Comparison of ENCODE assay signal across 18 mouse cellular contexts in genomic region chr12:98481048-98481447, GRCm38 (mm10).
DNase-seq lines count a peak whose midpoint lies in the region; ATAC-seq lines count a peak whose summit lies in the region.
"Had no signal": no experiment of that assay in that cellular context is flagged by ENCODE, and none has a peak within 500 bp of the region (broad histone marks: within the 10 kb centered on the region; RNA-seq: fewer than 3 reads in every experiment).

No protein-coding gene starts in this region.

- no peaks in the 10 kb centered on the region for H3K27me3 ChIP-seq in hindbrain, embryonic 14.5 days (ENCODE audit: control insufficient read depth, insufficient read depth, low read length)
- H3K27me3 ChIP-seq in hindbrain, embryonic 10.5 days (ENCODE audit: insufficient read depth, poor library complexity, severe bottlenecking) = no peaks in the 10 kb centered on the region
- H3K27me3 ChIP-seq in forebrain, embryonic 16.5 days (replicated peaks; ENCODE audit: control insufficient read depth, insufficient read depth, low read length) = no peaks in the 10 kb centered on the region
- no peaks in the 10 kb centered on the region for H3K27me3 ChIP-seq in midbrain, embryonic 13.5 days
- H3K27me3 ChIP-seq: embryonic facial prominence, embryonic 12.5 days; lung, embryonic 15.5 days had no signal

- no peak for ATAC-seq in hindbrain, embryonic 14.5 days (ENCODE audit: low FRiP score)
- peak; percentile 31 for ATAC-seq in forebrain, embryonic 16.5 days
- ATAC-seq in midbrain, embryonic 13.5 days = peak; percentile 31; the same call in 1 of the 2 replicates

- no peaks in the 10 kb centered on the region for H3K9me3 ChIP-seq in hindbrain, embryonic 14.5 days (ENCODE audit: control insufficient read depth, low read length)
- no peaks in the 10 kb centered on the region for H3K9me3 ChIP-seq in hindbrain, embryonic 10.5 days
- H3K9me3 ChIP-seq in forebrain, embryonic 16.5 days (ENCODE audit: control insufficient read depth, low read length) = no peaks in the 10 kb centered on the region
- H3K9me3 ChIP-seq in midbrain, embryonic 13.5 days = no peaks in the 10 kb centered on the region
- H3K9me3 ChIP-seq: embryonic facial prominence, embryonic 12.5 days; lung, embryonic 15.5 days had no signal

- no peak for DNase-seq in hindbrain, embryonic 14.5 days (ENCODE audit: low spot score)
- no peak for DNase-seq in hindbrain, embryonic 10.5 days (ENCODE audit: low spot score)
- no peak for DNase-seq in MN1 (ENCODE audit: low spot score)
- DNase-seq in left cerebral cortex, adult 18-20 months (ENCODE audit: low spot score in 2 of 2) = no peak
- no peak for DNase-seq in urinary bladder, adult 2 months (ENCODE audit: low spot score)
- DNase-seq: gastrocnemius, postnatal 14 days; heart, postnatal 10 days; kidney, adult 2 months; kidney, postnatal 10 days; layer of hippocampus, postnatal 36 days; lung, postnatal 4 days had no signal

- no peaks in the 10 kb centered on the region for H3K36me3 ChIP-seq in hindbrain, embryonic 14.5 days (replicated peaks; ENCODE audit: control insufficient read depth, insufficient read depth)
- peaks cover 21% of the 10 kb centered on the region for H3K36me3 ChIP-seq in hindbrain, embryonic 10.5 days
- H3K36me3 ChIP-seq in forebrain, embryonic 16.5 days (ENCODE audit: control insufficient read depth, insufficient read depth) = no peaks in the 10 kb centered on the region
- H3K36me3 ChIP-seq in midbrain, embryonic 13.5 days = 0 out of 2 replicates have a peak, but pooled peaks cover 2% of the 10 kb centered on the region
- H3K36me3 ChIP-seq: embryonic facial prominence, embryonic 12.5 days; lung, embryonic 15.5 days had no signal

- peaks cover 27% of the 10 kb centered on the region for H3K4me1 ChIP-seq in hindbrain, embryonic 14.5 days (replicated peaks; ENCODE audit: control insufficient read depth, insufficient read depth, low read length)
- peaks cover 42% of the 10 kb centered on the region for H3K4me1 ChIP-seq in hindbrain, embryonic 10.5 days (replicated peaks)
- H3K4me1 ChIP-seq in forebrain, embryonic 16.5 days (replicated peaks; ENCODE audit: control insufficient read depth, insufficient read depth, low read length) = peaks cover 23% of the 10 kb centered on the region
- H3K4me1 ChIP-seq in midbrain, embryonic 13.5 days (replicated peaks) = peaks cover 55% of the 10 kb centered on the region
- H3K4me1 ChIP-seq: embryonic facial prominence, embryonic 12.5 days; lung, embryonic 15.5 days had no signal

- peak overlapping the region; percentile 18; the same call in 1 of the 2 replicates for H3K27ac ChIP-seq in hindbrain, embryonic 14.5 days
- H3K27ac ChIP-seq in hindbrain, embryonic 10.5 days = no peak overlapping the region; the same call in 1 of the 2 replicates
- peak overlapping the region; percentile 5; the same call in 1 of the 2 replicates for H3K27ac ChIP-seq in forebrain, embryonic 16.5 days (ENCODE audit: low read length)
- peak overlapping the region; percentile 71 for H3K27ac ChIP-seq in midbrain, embryonic 13.5 days
- H3K27ac ChIP-seq: embryonic facial prominence, embryonic 12.5 days; liver, embryonic 14.5 days; lung, embryonic 15.5 days had no signal

- WGBS in hindbrain, embryonic 14.5 days = 49% methylated on average over 5 of the region's 5 CpGs
- 76% methylated on average over 5 of the region's 5 CpGs for WGBS in hindbrain, embryonic 10.5 days
- 36% methylated on average over 5 of the region's 5 CpGs for WGBS in forebrain, embryonic 16.5 days
- 33% methylated on average over 5 of the region's 5 CpGs for WGBS in midbrain, embryonic 13.5 days

- no peak overlapping the region for H3K9ac ChIP-seq in hindbrain, embryonic 14.5 days
- no peak overlapping the region for H3K9ac ChIP-seq in forebrain, embryonic 16.5 days (replicated peaks; ENCODE audit: low read depth, low read length)
- H3K9ac ChIP-seq in midbrain, embryonic 13.5 days (replicated peaks) = no peak overlapping the region
- H3K9ac ChIP-seq: embryonic facial prominence, embryonic 12.5 days; liver, embryonic 14.5 days; lung, embryonic 15.5 days had no signal

- no peak overlapping the region for H3K4me3 ChIP-seq in hindbrain, embryonic 14.5 days (replicated peaks; ENCODE audit: low read length)
- H3K4me3 ChIP-seq in hindbrain, embryonic 10.5 days = no peak overlapping the region
- H3K4me3 ChIP-seq in forebrain, embryonic 16.5 days (replicated peaks; ENCODE audit: low read length) = no peak overlapping the region
- H3K4me3 ChIP-seq in midbrain, embryonic 13.5 days (replicated peaks) = no peak overlapping the region
- H3K4me3 ChIP-seq: embryonic facial prominence, embryonic 12.5 days; erythroblast, embryonic 14.5 days; lung, embryonic 15.5 days had no signal

- H3K4me2 ChIP-seq in hindbrain, embryonic 14.5 days (replicated peaks) = no peak overlapping the region
- no peak overlapping the region for H3K4me2 ChIP-seq in forebrain, embryonic 16.5 days (ENCODE audit: low read length)
- H3K4me2 ChIP-seq in midbrain, embryonic 13.5 days (replicated peaks) = no peak overlapping the region
- H3K4me2 ChIP-seq: embryonic facial prominence, embryonic 12.5 days; heart, embryonic 11.5 days; lung, embryonic 15.5 days had no signal
